Mouse (Mus musculus): ENCODE data around the gene Lgr5.

The Lgr5 gene

GRCm38 (mm10) chr10:115413496-115413895 lies 174.1 kb downstream of the Lgr5 start:
- DNase-seq: no peak

- peak; percentile 49 for DNase-seq
These were observed 181.2 kb downstream of the Lgr5 start for GRCm38 (mm10) chr10:115406393-115406792.

Data from kidney, adult 9 months (tissue).